Mouse (Mus musculus) brown adipose tissue, adult 24 weeks (tissue): Measurements from ENCODE around the gene Pkp1. TPM values are rescaled to one million over a fixed set of nuclear protein-coding genes. Genes with fewer than 3 reads are reported as not detected.

Experiments
- H3K27ac ChIP-seq: fragments of 200-500 bp; replicated peaks from 2 replicates; pipeline ENCODE4 v1.5.1; 2012; ENCODE audit warnings: low read depth, mild to moderate bottlenecking, low read length
- H3K4me1 ChIP-seq: fragments of 200-500 bp; 2 replicates; pipeline ENCODE4 v1.6.1; 2012; ENCODE audit warnings: low read length, mixed read lengths; ENCODE audit not compliant: control insufficient read depth, insufficient read depth, insufficient read length
- H3K4me3 ChIP-seq: fragments of 200-500 bp; 2 replicates; pipeline ENCODE4 v1.5.1; 2012; ENCODE audit warnings: low read depth, mild to moderate bottlenecking, low read length, moderate library complexity; ENCODE audit not compliant: insufficient read depth
- polyA plus RNA-seq: library from polyadenylated mRNA; stranded (reverse); fragments of >200 nt; gene quantifications from 2 replicates; pipeline ENCODE4 v1.2.4, GENCODE M21; 2012; ENCODE audit not compliant: missing spikeins, insufficient read depth, insufficient read length

Pkp1 gene
- polyA plus RNA-seq, 1 experiment: not detected

GRCm38 (mm10) chr1:135854591-135855343, 64.2 kb downstream of the Pkp1 start:
- no peak overlapping the region for H3K4me3 ChIP-seq
- H3K27ac ChIP-seq: no peak overlapping the region
- H3K4me1 ChIP-seq: no peaks in the 10 kb centered on the region

- H3K4me1 ChIP-seq: no peaks in the 10 kb centered on the region
- H3K27ac ChIP-seq: no peak overlapping the region
- H3K4me3 ChIP-seq: no peak overlapping the region
These were observed 65.8 kb downstream of the Pkp1 start for GRCm38 (mm10) chr1:135853200-135853599.

- Histone ChIP-seq H3K4me1 (no peaks in the 10 kb centered on the region), H3K4me3 (no peak overlapping the region), H3K27ac (no peak overlapping the region)
These were observed 66.8 kb downstream of the Pkp1 start for GRCm38 (mm10) chr1:135852044-135852756.

GRCm38 (mm10) chr1:135850722-135851512, 68.1 kb downstream of the Pkp1 start:
- Histone ChIP-seq H3K4me1 (no peaks in the 10 kb centered on the region), H3K4me3 (no peak overlapping the region), H3K27ac (no peak overlapping the region)

GRCm38 (mm10) chr1:135847611-135848351, 71.2 kb downstream of the Pkp1 start:
- Histone ChIP-seq H3K4me1 (no peaks in the 10 kb centered on the region), H3K27ac (no peak overlapping the region), H3K4me3 (no peak overlapping the region)

GRCm38 (mm10) chr1:135847139-135847562, 71.9 kb downstream of the Pkp1 start:
- Histone ChIP-seq H3K4me3 (no peak overlapping the region), H3K27ac (no peak overlapping the region), H3K4me1 (no peaks in the 10 kb centered on the region)

GRCm38 (mm10) chr1:135846632-135847031, 72.4 kb downstream of the Pkp1 start:
- Histone ChIP-seq H3K4me1 (no peaks in the 10 kb centered on the region), H3K4me3 (no peak overlapping the region), H3K27ac (no peak overlapping the region)

GRCm38 (mm10) chr1:135844481-135844880, 74.5 kb downstream of the Pkp1 start:
- no peaks in the 10 kb centered on the region for H3K4me1 ChIP-seq
- H3K4me3 ChIP-seq: no peak overlapping the region
- H3K27ac ChIP-seq: no peak overlapping the region

GRCm38 (mm10) chr1:135843519-135844262, 75.3 kb downstream of the Pkp1 start:
- Histone ChIP-seq H3K4me1 (no peaks in the 10 kb centered on the region), H3K27ac (no peak overlapping the region), H3K4me3 (no peak overlapping the region)

GRCm38 (mm10) chr1:135840675-135841395, 78.2 kb downstream of the Pkp1 start:
- Histone ChIP-seq H3K4me1 (no peaks in the 10 kb centered on the region), H3K27ac (no peak overlapping the region), H3K4me3 (no peak overlapping the region)

GRCm38 (mm10) chr1:135839065-135839464, 79.9 kb downstream of the Pkp1 start:
- H3K4me3 ChIP-seq: no peak overlapping the region
- no peak overlapping the region for H3K27ac ChIP-seq
- H3K4me1 ChIP-seq: no peaks in the 10 kb centered on the region

- no peaks in the 10 kb centered on the region for H3K4me1 ChIP-seq
These were observed 80.4 kb downstream of the Pkp1 start for GRCm38 (mm10) chr1:135838626-135839025.

GRCm38 (mm10) chr1:135835716-135836483, 83.1 kb downstream of the Pkp1 start, which contains the start of gene Tnnt2:
TSS of gene Tnnt2 (plus strand) at chr1:135836354.
- no peak within 1 kb of the TSS for H3K27ac ChIP-seq
- no peaks in the 10 kb centered on the region for H3K4me1 ChIP-seq
- no peak within 1 kb of the TSS for H3K4me3 ChIP-seq

More at GRCm38 (mm10) chr1:135838626-135839025, 80.4 kb downstream of the Pkp1 start:
- no peak overlapping the region for H3K27ac ChIP-seq
- H3K4me3 ChIP-seq: no peak overlapping the region
